Mouse (Mus musculus) forebrain, postnatal 0 days (tissue): ENCODE results near the gene Smarce1. TPM values are rescaled to one million over a fixed set of nuclear protein-coding genes. Genes with fewer than 3 reads are reported as not detected.

Source experiments
- ATAC-seq: fragments of 200-750 bp; cut with Nextera tagmentation; 2 replicates; pipeline ENCODE4 v1.8.0; 2017; ENCODE audit warnings: mild to moderate bottlenecking, moderate library complexity
- DNase-seq: peaks from one replicate; pipeline ENCODE4 v3.0.0-alpha.2; 2015
- H3K27ac ChIP-seq: fragments of 300-500 bp; sonication (generic); 2 replicates; pipeline ENCODE4 v1.5.1; 2014; ENCODE audit warnings: low read depth, mild to moderate bottlenecking, antibody characterized with exemption, low read length, moderate library complexity, mixed read lengths
- H3K27me3 ChIP-seq: fragments of 300-500 bp; sonication (generic); 2 replicates; pipeline ENCODE4 v1.6.1; 2014; ENCODE audit warnings: mild to moderate bottlenecking, low read length, mixed read lengths; ENCODE audit not compliant: insufficient read depth
- H3K36me3 ChIP-seq: fragments of 300-500 bp; sonication (generic); 2 replicates; pipeline ENCODE4 v1.6.1; 2014; ENCODE audit warnings: mild to moderate bottlenecking, moderate library complexity; ENCODE audit not compliant: insufficient read depth
- H3K4me1 ChIP-seq: fragments of 300-500 bp; sonication (generic); 2 replicates; pipeline ENCODE4 v1.6.1; 2014; ENCODE audit warnings: antibody characterized with exemption; ENCODE audit not compliant: insufficient read depth
- H3K4me2 ChIP-seq: fragments of 300-500 bp; sonication (generic); 2 replicates; pipeline ENCODE4 v1.6.1; 2014; ENCODE audit warnings: low read depth, mild to moderate bottlenecking, moderate library complexity
- H3K4me3 ChIP-seq: fragments of 300-500 bp; sonication (generic); 2 replicates; pipeline ENCODE4 v1.5.1; 2014; ENCODE audit warnings: low read depth, low read length, mixed read lengths
- H3K9ac ChIP-seq: fragments of 300-500 bp; sonication (generic); 2 replicates; pipeline ENCODE4 v1.6.1; 2014; ENCODE audit warnings: mild to moderate bottlenecking
- H3K9me3 ChIP-seq: fragments of 300-500 bp; sonication (generic); 2 replicates; pipeline ENCODE4 v1.6.1; 2016; ENCODE audit warnings: low read length
- CTCF ChIP-seq: sonication (generic); IDR thresholded peaks from 2 replicates; pipeline ENCODE4 v1.5.1; 2016; ENCODE audit warnings: antibody characterized with exemption, control low read depth, low read depth
- WGBS: fragments of 180-500 bp; shearing (Covaris S2); extraction: QIAGEN DNeasy Blood & Tissue Kit; methylation state at CpG from one replicate; pipeline ENCODE4 v1.1.7; 2014; 5-methylcytosine and 5-hydroxymethylcytosine counted together
- polyA plus RNA-seq: library from polyadenylated mRNA; unstranded; fragments of >200 nt; fragmentation: Nextera tagmentation; extraction: Ambion mirVana; gene quantifications from 2 replicates; pipeline ENCODE4 v1.2.1, GENCODE M21; 2015
- total RNA-seq: library from RNA; depleted of rRNA; stranded (reverse); fragments of >200 nt; gene quantifications from 2 replicates; pipeline ENCODE4 v1.2.3, GENCODE M21; 2014; rRNA removed

Smarce1 gene
- total and polyA plus RNA-seq, 2 experiments from 2014 or later = 156 to 228 TPM

DNA sequence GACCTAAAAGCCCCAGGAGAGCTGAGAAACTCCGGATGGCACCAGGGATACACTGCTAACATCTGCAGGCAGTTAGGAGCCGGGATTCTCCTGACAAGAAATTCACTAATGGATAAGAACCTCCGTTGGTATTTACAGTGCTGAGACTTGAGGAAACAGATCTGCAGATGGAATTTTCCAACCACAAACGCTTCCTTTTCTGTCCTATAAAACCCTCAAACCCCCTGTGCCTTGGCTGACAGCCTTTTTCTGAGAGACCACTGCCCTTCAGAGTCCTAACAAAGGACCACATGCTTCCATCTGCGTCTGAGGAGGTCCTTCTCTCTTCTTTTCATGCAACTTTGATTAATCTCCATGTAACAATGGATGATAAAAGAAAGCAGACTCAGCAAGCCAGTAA, 69.2 kb downstream of the Smarce1 start:
- ATAC-seq (no peak), DNase-seq (no peak)
- Histone ChIP-seq H3K4me3 (no peak overlapping the region), H3K36me3 (no peaks in the 10 kb centered on the region), H3K4me1 (no peaks in the 10 kb centered on the region), H3K27me3 (no peaks in the 10 kb centered on the region), H3K9ac (no peak overlapping the region), H3K9me3 (no peaks in the 10 kb centered on the region), H3K4me2 (no peak overlapping the region), H3K27ac (no peak overlapping the region)
- WGBS = 57% methylated on average over 5 of the region's 5 CpGs
- TF ChIP-seq CTCF = no peak

DNA sequence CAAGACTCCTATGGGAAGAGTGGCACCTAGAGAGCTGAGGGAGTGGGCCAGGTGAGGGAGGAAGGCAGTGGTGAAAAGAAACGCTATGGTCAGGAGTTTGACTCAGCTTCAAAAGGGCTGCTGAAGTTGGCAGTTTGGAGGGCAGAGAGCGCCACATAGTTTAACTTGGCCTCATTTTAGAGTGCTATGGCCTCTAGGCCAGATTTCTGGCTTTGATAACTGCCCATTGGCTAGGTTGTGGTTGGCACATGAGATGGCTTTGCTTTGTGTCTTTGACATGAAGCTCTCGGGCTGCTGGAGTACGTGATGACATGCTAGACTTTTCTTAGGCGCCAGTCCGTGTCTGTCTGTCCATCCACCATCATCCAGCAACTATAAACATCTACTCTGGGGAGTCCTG, 70.6 kb downstream of the Smarce1 start:
- TF ChIP-seq CTCF = no peak
- WGBS = 88% methylated on average over 6 of the region's 6 CpGs
- Histone ChIP-seq H3K4me1 (no peaks in the 10 kb centered on the region), H3K27me3 (no peaks in the 10 kb centered on the region), H3K27ac (no peak overlapping the region), H3K9ac (no peak overlapping the region), H3K36me3 (no peaks in the 10 kb centered on the region), H3K9me3 (no peaks in the 10 kb centered on the region), H3K4me2 (no peak overlapping the region), H3K4me3 (no peak overlapping the region)
- ATAC-seq (no peak), DNase-seq (no peak)

Other genes with a start within 250 kb of the Smarce1 start
- gene Gjd3, start 248.0 kb downstream of the Smarce1 start, total RNA-seq = 1.2 and 1.4 TPM in 2 replicates
- 2.0 and 2.7 TPM in 2 replicates for gene Gjd3, start 248.0 kb downstream of the Smarce1 start, polyA plus RNA-seq
- gene Top2a, start 206.8 kb downstream of the Smarce1 start, total RNA-seq = 30.2 and 40.7 TPM in 2 replicates
- 18.1 and 19.7 TPM in 2 replicates for gene Top2a, start 206.8 kb downstream of the Smarce1 start, polyA plus RNA-seq
- gene Igfbp4, start 189.8 kb downstream of the Smarce1 start, total RNA-seq = 99.0 and 102 TPM in 2 replicates
- 128 and 142 TPM in 2 replicates for gene Igfbp4, start 189.8 kb downstream of the Smarce1 start, polyA plus RNA-seq
- gene Tns4, start 141.7 kb downstream of the Smarce1 start, total RNA-seq = 0.48 TPM in 1 of 2 replicates, not detected in the other
- gene Tns4, start 141.7 kb downstream of the Smarce1 start, polyA plus RNA-seq = 0.29 TPM in 1 of 2 replicates, not detected in the other
- gene Ccr7, start 75.9 kb downstream of the Smarce1 start, total RNA-seq = 0.38 TPM in 1 of 2 replicates, not detected in the other
- 0.06 and 0.17 TPM in 2 replicates for gene Ccr7, start 75.9 kb downstream of the Smarce1 start, polyA plus RNA-seq
- gene Krt222, start 13.1 kb upstream of the Smarce1 start, total RNA-seq = 6.5 and 7.4 TPM in 2 replicates
- gene Krt222, start 13.1 kb upstream of the Smarce1 start, polyA plus RNA-seq = 4.8 and 8.7 TPM in 2 replicates
- 0.15 TPM in 1 of 2 replicates, not detected in the other for gene Krt24, start 54.2 kb upstream of the Smarce1 start, total RNA-seq
- gene Krt24, start 54.2 kb upstream of the Smarce1 start, polyA plus RNA-seq = 0.08 TPM in 2 replicates
- gene Krt25, start 91.9 kb upstream of the Smarce1 start, total RNA-seq = not detected in 2 replicates
- gene Krt25, start 91.9 kb upstream of the Smarce1 start, polyA plus RNA-seq = 0.11 and 0.24 TPM in 2 replicates
- gene Krt26, start 106.9 kb upstream of the Smarce1 start, total RNA-seq = 0.14 TPM in 1 of 2 replicates, not detected in the other
- gene Krt26, start 106.9 kb upstream of the Smarce1 start, polyA plus RNA-seq = 0.12 and 0.15 TPM in 2 replicates
- gene Krt27, start 120.1 kb upstream of the Smarce1 start, total RNA-seq = 0.23 TPM in 1 of 2 replicates, not detected in the other
- gene Krt27, start 120.1 kb upstream of the Smarce1 start, polyA plus RNA-seq = 0.10 TPM in 1 of 2 replicates, not detected in the other
- 0.15 and 0.19 TPM in 2 replicates for gene Krt28, start 143.9 kb upstream of the Smarce1 start, total RNA-seq
- 0.24 and 0.48 TPM in 2 replicates for gene Krt28, start 143.9 kb upstream of the Smarce1 start, polyA plus RNA-seq
- gene Krt10, start 158.3 kb upstream of the Smarce1 start, total RNA-seq = 4.0 and 7.1 TPM in 2 replicates
- 36.3 and 43.3 TPM in 2 replicates for gene Krt10, start 158.3 kb upstream of the Smarce1 start, polyA plus RNA-seq
- gene Krt12, start 191.2 kb upstream of the Smarce1 start, total RNA-seq = 0.14 and 1.6 TPM in 2 replicates
- 1.3 and 2.0 TPM in 2 replicates for gene Krt12, start 191.2 kb upstream of the Smarce1 start, polyA plus RNA-seq
- gene Krt20, start 207.1 kb upstream of the Smarce1 start, total RNA-seq = not detected in 2 replicates
- gene Krt20, start 207.1 kb upstream of the Smarce1 start, polyA plus RNA-seq = 0.09 and 0.10 TPM in 2 replicates